Mouse (Mus musculus) embryonic facial prominence, embryonic 15.5 days (tissue): ENCODE measurements around the gene Sat2. TPM values are rescaled to one million over a fixed set of nuclear protein-coding genes. Genes with fewer than 3 reads are reported as not detected.

Source experiments
- ATAC-seq: fragments of 200-750 bp; cut with Nextera tagmentation; 2 replicates; pipeline ENCODE4 v1.8.0; 2017; ENCODE audit warnings: low read depth, moderate TSS enrichment; ENCODE audit not compliant: insufficient number of reproducible peaks, low FRiP score, low TSS enrichment
- H3K27ac ChIP-seq: fragments of 300-500 bp; sonication (generic); replicated peaks from 2 replicates; pipeline ENCODE4 v1.5.1; 2015; ENCODE audit warnings: mild to moderate bottlenecking, inconsistent platforms
- H3K27me3 ChIP-seq: fragments of 300-500 bp; sonication (generic); 2 replicates; pipeline ENCODE4 v1.6.1; 2015; ENCODE audit warnings: inconsistent platforms
- H3K36me3 ChIP-seq: fragments of 300-500 bp; sonication (generic); 2 replicates; pipeline ENCODE4 v1.6.1; 2015; ENCODE audit warnings: mild to moderate bottlenecking, inconsistent platforms
- H3K4me1 ChIP-seq: fragments of 300-500 bp; sonication (generic); 2 replicates; pipeline ENCODE4 v1.6.1; 2015; ENCODE audit warnings: inconsistent platforms
- H3K4me2 ChIP-seq: fragments of 300-500 bp; sonication (generic); replicated peaks from 2 replicates; pipeline ENCODE4 v1.6.1; 2015; ENCODE audit warnings: mild to moderate bottlenecking, inconsistent platforms
- H3K4me3 ChIP-seq: fragments of 300-500 bp; sonication (generic); replicated peaks from 2 replicates; pipeline ENCODE4 v1.5.1; 2015; ENCODE audit warnings: mild to moderate bottlenecking, inconsistent platforms
- H3K9ac ChIP-seq: fragments of 300-500 bp; sonication (generic); 2 replicates; pipeline ENCODE4 v1.6.1; 2015; ENCODE audit warnings: inconsistent platforms
- H3K9me3 ChIP-seq: fragments of 300-500 bp; sonication (generic); replicated peaks from 2 replicates; pipeline ENCODE4 v1.6.1; 2016; ENCODE audit warnings: inconsistent platforms
- WGBS: fragments of 180-500 bp; shearing (Covaris S2); methylation state at CpG from one replicate; pipeline ENCODE4 v1.1.7; 2015; 5-methylcytosine and 5-hydroxymethylcytosine counted together
- polyA plus RNA-seq: library from polyadenylated mRNA; unstranded; fragments of >200 nt; fragmentation: Nextera tagmentation; extraction: Ambion mirVana; gene quantifications from 2 replicates; pipeline ENCODE4 v1.2.1, GENCODE M21; 2015

The Sat2 gene
- polyA plus RNA-seq, 1 experiment from 2014 or later = 22.5 TPM

- 75% methylated on average over 3 of the region's 3 CpGs for WGBS
- Histone ChIP-seq H3K27ac (no peak overlapping the region), H3K36me3 (no peaks in the 10 kb centered on the region), H3K4me3 (no peak overlapping the region), H3K9ac (no peak overlapping the region), H3K9me3 (no peaks in the 10 kb centered on the region), H3K27me3 (no peaks in the 10 kb centered on the region), H3K4me1 (peaks cover 37% of the 10 kb centered on the region), H3K4me2 (no peak overlapping the region)
- no peak for ATAC-seq
These were observed 20.1 kb upstream of the Sat2 start for GRCm38 (mm10) chr11:69601768-69602167.

- Histone ChIP-seq H3K4me3 (no peak overlapping the region), H3K4me2 (no peak overlapping the region), H3K27me3 (no peaks in the 10 kb centered on the region), H3K9me3 (no peaks in the 10 kb centered on the region), H3K36me3 (no peaks in the 10 kb centered on the region), H3K9ac (no peak overlapping the region), H3K4me1 (peaks cover 37% of the 10 kb centered on the region), H3K27ac (no peak overlapping the region)
- no peak for ATAC-seq
- WGBS = 66% methylated on average over 8 of the region's 8 CpGs
These were observed 18.3 kb upstream of the Sat2 start for GRCm38 (mm10) chr11:69603516-69603915.

- Histone ChIP-seq H3K9ac (0 out of 2 replicates have a peak overlapping the region, but pooled peaks have one; percentile 62), H3K9me3 (no peaks in the 10 kb centered on the region)
- 58% methylated on average over 3 of the region's 3 CpGs for WGBS
These were observed 17.5 kb upstream of the Sat2 start for GRCm38 (mm10) chr11:69604347-69604746.

GRCm38 (mm10) chr11:69604795-69605664 lies 16.8 kb upstream of the Sat2 start:
- H3K9me3 ChIP-seq = no peaks in the 10 kb centered on the region
- peak; percentile 16 for ATAC-seq
- H3K9ac ChIP-seq = peak overlapping the region; percentile 62
- WGBS = under 1% methylated on average over 73 of the region's 73 CpGs
- H3K27ac ChIP-seq = peak overlapping the region; percentile 34; the same call in 1 of the 2 replicates
- H3K4me1 ChIP-seq = peaks cover 33% of the 10 kb centered on the region
- no peaks in the 10 kb centered on the region for H3K27me3 ChIP-seq
- H3K4me2 ChIP-seq = peak overlapping the region; percentile 100
- no peaks in the 10 kb centered on the region for H3K36me3 ChIP-seq
- peak overlapping the region; percentile 63 for H3K4me3 ChIP-seq

More at GRCm38 (mm10) chr11:69604347-69604746, 17.5 kb upstream of the Sat2 start:
- H3K4me2 ChIP-seq = peak overlapping the region; percentile 100
- H3K27ac ChIP-seq = peak overlapping the region; percentile 24; the same call in 1 of the 2 replicates
- no peak for ATAC-seq
- H3K27me3 ChIP-seq = no peaks in the 10 kb centered on the region
- H3K4me1 ChIP-seq = peaks cover 37% of the 10 kb centered on the region
- H3K4me3 ChIP-seq = peak overlapping the region; percentile 63
- no peaks in the 10 kb centered on the region for H3K36me3 ChIP-seq

- H3K9ac ChIP-seq = peak within 1 kb of the TSS; percentile 62
- H3K9me3 ChIP-seq = no peaks in the 10 kb centered on the region
- peak within 1 kb of the TSS; percentile 63 for H3K4me3 ChIP-seq
- ATAC-seq = peak; percentile 88
- H3K4me2 ChIP-seq = peak within 1 kb of the TSS; percentile 100
- no peaks in the 10 kb centered on the region for H3K36me3 ChIP-seq
- H3K27ac ChIP-seq = peak within 1 kb of the TSS; percentile 58
- no peaks in the 10 kb centered on the region for H3K27me3 ChIP-seq
- WGBS = 2% methylated on average over 28 of the region's 32 CpGs
- peaks cover 25% of the 10 kb centered on the region for H3K4me1 ChIP-seq
These were observed 15.9 kb upstream of the Sat2 start, which contains the start of gene Atp1b2 for GRCm38 (mm10) chr11:69605726-69606490. Atp1b2 (minus strand) TSS chr11:69605942.

GRCm38 (mm10) chr11:69606491-69606795 lies 15.4 kb upstream of the Sat2 start:
- Histone ChIP-seq H3K4me2 (peak overlapping the region; percentile 100), H3K27me3 (no peaks in the 10 kb centered on the region), H3K36me3 (no peaks in the 10 kb centered on the region), H3K9ac (peak overlapping the region; percentile 15; the same call in 1 of the 2 replicates), H3K4me1 (peaks cover 25% of the 10 kb centered on the region), H3K9me3 (no peaks in the 10 kb centered on the region), H3K4me3 (peak overlapping the region; percentile 63), H3K27ac (peak overlapping the region; percentile 58)
- ATAC-seq = no peak
- WGBS = 64% methylated on average over 2 of the region's 2 CpGs

GRCm38 (mm10) chr11:69606832-69607231 lies 15.0 kb upstream of the Sat2 start:
- ATAC-seq = no peak
- WGBS = 84% methylated on average over 2 of the region's 2 CpGs
- no peak overlapping the region for H3K4me3 ChIP-seq
- H3K9me3 ChIP-seq = no peaks in the 10 kb centered on the region
- no peaks in the 10 kb centered on the region for H3K27me3 ChIP-seq
- no peak overlapping the region for H3K27ac ChIP-seq
- H3K4me1 ChIP-seq = peaks cover 22% of the 10 kb centered on the region
- no peak overlapping the region for H3K4me2 ChIP-seq
- no peak overlapping the region for H3K9ac ChIP-seq
- H3K36me3 ChIP-seq = no peaks in the 10 kb centered on the region

GRCm38 (mm10) chr11:69608525-69608924 lies 13.3 kb upstream of the Sat2 start:
- Histone ChIP-seq H3K27ac (no peak overlapping the region), H3K36me3 (no peaks in the 10 kb centered on the region), H3K27me3 (no peaks in the 10 kb centered on the region), H3K4me2 (no peak overlapping the region), H3K9ac (no peak overlapping the region), H3K4me1 (peaks cover 22% of the 10 kb centered on the region), H3K9me3 (no peaks in the 10 kb centered on the region), H3K4me3 (no peak overlapping the region)
- no peak for ATAC-seq
- 88% methylated on average over 3 of the region's 3 CpGs for WGBS

GRCm38 (mm10) chr11:69609416-69609815 lies 12.4 kb upstream of the Sat2 start:
- ATAC-seq = no peak
- Histone ChIP-seq H3K36me3 (no peaks in the 10 kb centered on the region), H3K9me3 (no peaks in the 10 kb centered on the region), H3K4me3 (no peak overlapping the region), H3K4me1 (peaks cover 23% of the 10 kb centered on the region), H3K27ac (no peak overlapping the region), H3K9ac (no peak overlapping the region), H3K27me3 (no peaks in the 10 kb centered on the region), H3K4me2 (no peak overlapping the region)
- 63% methylated on average over 7 of the region's 7 CpGs for WGBS

GRCm38 (mm10) chr11:69610899-69611298 lies 10.9 kb upstream of the Sat2 start:
- Histone ChIP-seq H3K36me3 (no peaks in the 10 kb centered on the region), H3K27ac (no peak overlapping the region), H3K4me3 (no peak overlapping the region), H3K9ac (no peak overlapping the region), H3K9me3 (no peaks in the 10 kb centered on the region), H3K4me1 (peaks cover 10% of the 10 kb centered on the region), H3K4me2 (no peak overlapping the region), H3K27me3 (no peaks in the 10 kb centered on the region)
- ATAC-seq = no peak
- 53% methylated on average over 4 of the region's 4 CpGs for WGBS

GRCm38 (mm10) chr11:69613553-69614256 lies 8.1 kb upstream of the Sat2 start:
- WGBS = 13% methylated on average over 19 of the region's 19 CpGs
- H3K27ac ChIP-seq = no peak overlapping the region
- peaks cover 7% of the 10 kb centered on the region for H3K4me1 ChIP-seq
- H3K9me3 ChIP-seq = no peaks in the 10 kb centered on the region
- ATAC-seq = no peak
- H3K9ac ChIP-seq = no peak overlapping the region
- no peaks in the 10 kb centered on the region; the same call in 1 of the 2 replicates for H3K27me3 ChIP-seq
- peak overlapping the region; percentile 8; the same call in 1 of the 2 replicates for H3K4me3 ChIP-seq
- no peaks in the 10 kb centered on the region for H3K36me3 ChIP-seq
- H3K4me2 ChIP-seq = peak overlapping the region; percentile 27
